Mouse (Mus musculus) ES-E14 (cell line): ENCODE measurements around the gene Tagap1. TPM values are rescaled to one million over a fixed set of nuclear protein-coding genes. Genes with fewer than 3 reads are reported as not detected.
"Not testable (repeated sequence)": the region's sequence is repeated elsewhere in the genome, so short reads cannot be mapped to it uniquely, and the experiment has no call there.

Experiments used
- DNase-seq: peaks from one replicate; pipeline ENCODE4 v3.0.0-alpha.2; 2013; ENCODE audit warnings: low read depth, low spot score
- H3K27ac ChIP-seq: 2 replicates; pipeline ENCODE4 v1.5.1; 2012; ENCODE audit warnings: low read depth, mild to moderate bottlenecking, low read length, moderate library complexity, mixed read lengths; ENCODE audit not compliant: poor library complexity, insufficient read depth, severe bottlenecking
- H3K36me3 ChIP-seq: 2 replicates; pipeline ENCODE4 v1.6.1; 2012; ENCODE audit warnings: mild to moderate bottlenecking, low read length, moderate library complexity, mixed read lengths; ENCODE audit not compliant: control insufficient read depth, poor library complexity, insufficient read depth, severe bottlenecking
- H3K4me1 ChIP-seq, 2 experiments: fragments of 150-350 bp in 1 of 2; sonication (generic) in 1 of 2; 2 replicates each; pipeline ENCODE4 v1.6.1; 2012; ENCODE audit warnings: low read length in 2 of 2, mild to moderate bottlenecking in 1 of 2, mixed read lengths in 1 of 2; ENCODE audit not compliant: control insufficient read depth in 2 of 2, insufficient read depth in 2 of 2, poor library complexity in 1 of 2
- H3K4me3 ChIP-seq, 2 experiments: fragments of 150-350 bp in 1 of 2; sonication (generic) in 1 of 2; 2 replicates each; pipeline ENCODE4 v1.5.1; 2012; ENCODE audit warnings: low read length in 2 of 2, low read depth in 1 of 2, mild to moderate bottlenecking in 1 of 2, mixed read lengths in 1 of 2; ENCODE audit not compliant: insufficient read depth in 1 of 2, poor library complexity in 1 of 2, severe bottlenecking in 1 of 2
- H3K9ac ChIP-seq: 2 replicates; pipeline ENCODE4 v1.6.1; 2012; ENCODE audit warnings: low read depth, mild to moderate bottlenecking, low read length, mixed read lengths; ENCODE audit not compliant: poor library complexity, insufficient read depth, severe bottlenecking
- H3K9me3 ChIP-seq: fragments of 150-350 bp; sonication (generic); 2 replicates; pipeline ENCODE4 v1.6.1; 2012; ENCODE audit warnings: low read depth, mild to moderate bottlenecking, low read length; ENCODE audit not compliant: control insufficient read depth, insufficient read depth
- in situ Hi-C, 2 experiments: fragments of 600-800 bp; cut with MboI; formaldehyde crosslinking; loops; one replicate each; pipeline ENCODE4 v1.15.1; 2025; ENCODE audit warnings: low sequenced_read_pairs in 2 of 2, inconsistent platforms in 1 of 2; ENCODE audit not compliant: unreplicated experiment in 2 of 2
- total RNA-seq: library from RNA; depleted of rRNA; stranded (reverse); fragments of 300-350 nt; gene quantifications from 2 replicates; pipeline ENCODE4 v1.2.3, GENCODE M21; 2012

Tagap1 gene
- total RNA-seq, 1 experiment: 6.5 TPM

DNA sequence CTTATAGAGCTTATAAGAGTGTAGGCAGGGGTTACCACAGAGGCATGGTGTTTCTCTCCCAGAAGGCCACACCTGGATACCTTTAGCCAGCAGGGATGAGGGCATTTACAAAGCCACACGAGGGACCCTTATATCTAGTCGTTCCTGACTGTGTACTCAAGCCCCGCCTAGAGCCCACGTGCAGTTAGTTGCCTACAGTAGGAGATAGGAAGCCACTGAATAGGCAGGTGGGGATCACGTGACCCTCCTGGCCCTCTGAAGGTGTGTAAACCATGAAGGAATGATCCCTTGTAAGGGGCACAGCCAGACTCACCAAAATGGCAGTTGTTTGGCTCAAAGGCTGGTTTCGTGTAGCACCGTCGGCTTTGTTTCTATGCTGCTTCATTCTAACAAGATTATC is 35.9 kb upstream of the Tagap1 start:
- DNase-seq, H3K9ac ChIP-seq, H3K27ac ChIP-seq, H3K36me3 ChIP-seq, H3K9me3 ChIP-seq, H3K4me1 ChIP-seq, in situ Hi-C loops, H3K4me3 ChIP-seq: not testable (repeated sequence)

DNA sequence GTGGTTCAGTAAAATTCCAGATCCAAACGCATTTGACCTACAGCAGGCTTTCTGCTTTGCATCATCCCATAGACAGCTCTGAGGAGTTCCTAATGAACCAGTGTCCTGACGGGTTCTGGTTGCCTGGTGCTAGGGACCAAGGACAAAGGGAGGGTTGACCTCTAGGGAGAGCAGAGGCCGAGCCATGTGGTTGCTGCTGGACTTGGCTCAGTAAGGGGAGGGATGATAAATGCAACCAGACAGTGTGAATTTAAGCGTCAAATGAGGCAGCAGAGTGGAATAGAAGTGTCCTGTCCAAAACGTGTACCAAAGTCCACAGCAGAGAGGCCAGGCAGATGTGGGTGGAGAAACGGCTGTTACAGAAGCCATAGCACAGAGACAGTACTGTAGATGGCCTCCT is 34.5 kb upstream of the Tagap1 start:
- not testable (repeated sequence) for DNase-seq

DNA sequence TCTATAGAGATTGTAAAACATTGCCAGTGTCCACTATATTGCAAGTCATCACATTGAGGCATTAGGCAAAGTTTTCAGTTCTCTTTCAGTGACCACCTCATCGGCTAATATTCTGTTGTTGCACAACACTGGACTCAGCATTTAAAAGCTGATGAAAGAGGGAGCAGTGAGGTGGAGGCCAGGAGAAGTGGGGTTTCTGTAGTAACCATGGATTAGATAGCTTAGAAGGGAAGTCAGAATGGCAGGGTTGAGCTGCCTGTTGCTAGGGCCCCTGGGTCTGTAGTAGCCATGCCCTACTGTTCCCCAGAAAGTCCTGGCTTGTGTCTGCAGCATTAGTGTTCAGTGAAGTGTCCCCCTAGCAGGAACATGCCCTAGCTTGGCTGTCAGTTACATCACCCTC is 25.2 kb upstream of the Tagap1 start:
- H3K9ac ChIP-seq, DNase-seq, in situ Hi-C loops, H3K4me1 ChIP-seq, H3K9me3 ChIP-seq, H3K27ac ChIP-seq, H3K4me3 ChIP-seq, H3K36me3 ChIP-seq: not testable (repeated sequence)

More for the DNA sequence above, 34.5 kb upstream of the Tagap1 start:
- H3K9me3 ChIP-seq, H3K4me1 ChIP-seq, in situ Hi-C loops, H3K36me3 ChIP-seq, H3K27ac ChIP-seq, H3K4me3 ChIP-seq, H3K9ac ChIP-seq: not testable (repeated sequence)

DNA sequence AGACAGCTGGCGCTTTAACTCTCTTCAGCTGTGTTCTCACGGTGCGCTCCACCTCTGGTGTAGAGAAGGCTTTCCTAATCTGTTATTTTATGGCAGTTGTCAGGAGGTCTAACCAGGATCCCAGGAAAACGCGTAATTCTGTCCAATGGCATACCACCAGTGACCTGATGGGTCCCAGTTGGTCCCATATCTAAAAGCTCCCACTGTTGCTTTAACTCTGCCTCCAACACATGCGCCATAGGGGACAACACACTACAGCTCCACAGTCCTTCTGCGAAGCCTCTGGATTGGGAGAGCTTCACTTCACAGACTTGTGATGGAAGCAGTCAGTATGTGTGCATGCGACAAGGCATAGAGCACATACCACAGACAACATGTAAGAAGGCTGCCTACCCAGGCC is 19.2 kb upstream of the Tagap1 start:
- H3K9me3 ChIP-seq, in situ Hi-C loops, H3K36me3 ChIP-seq, H3K4me1 ChIP-seq, H3K9ac ChIP-seq, H3K27ac ChIP-seq, DNase-seq, H3K4me3 ChIP-seq: not testable (repeated sequence)

DNA sequence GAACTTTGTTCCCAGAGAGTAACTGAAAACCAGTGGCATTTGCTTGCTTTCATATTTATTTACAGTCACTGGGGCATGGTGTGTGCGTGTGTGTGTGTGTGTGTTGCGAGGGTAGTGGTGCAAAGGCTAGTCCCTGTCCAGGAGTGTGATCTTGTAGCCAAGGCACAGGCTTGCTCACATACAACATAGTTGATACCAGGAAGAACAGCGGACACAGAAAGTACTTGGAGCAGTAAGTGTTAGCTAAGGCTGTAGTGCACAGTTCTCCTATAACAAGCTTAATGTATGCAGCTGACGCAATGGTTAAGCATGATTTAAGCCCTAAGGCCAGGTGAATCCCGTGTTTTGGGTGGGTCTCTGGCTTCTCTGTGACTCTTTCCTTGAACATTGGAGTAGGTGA is 18.4 kb upstream of the Tagap1 start:
- in situ Hi-C loops, H3K9ac ChIP-seq, H3K27ac ChIP-seq: not testable (repeated sequence)

DNA sequence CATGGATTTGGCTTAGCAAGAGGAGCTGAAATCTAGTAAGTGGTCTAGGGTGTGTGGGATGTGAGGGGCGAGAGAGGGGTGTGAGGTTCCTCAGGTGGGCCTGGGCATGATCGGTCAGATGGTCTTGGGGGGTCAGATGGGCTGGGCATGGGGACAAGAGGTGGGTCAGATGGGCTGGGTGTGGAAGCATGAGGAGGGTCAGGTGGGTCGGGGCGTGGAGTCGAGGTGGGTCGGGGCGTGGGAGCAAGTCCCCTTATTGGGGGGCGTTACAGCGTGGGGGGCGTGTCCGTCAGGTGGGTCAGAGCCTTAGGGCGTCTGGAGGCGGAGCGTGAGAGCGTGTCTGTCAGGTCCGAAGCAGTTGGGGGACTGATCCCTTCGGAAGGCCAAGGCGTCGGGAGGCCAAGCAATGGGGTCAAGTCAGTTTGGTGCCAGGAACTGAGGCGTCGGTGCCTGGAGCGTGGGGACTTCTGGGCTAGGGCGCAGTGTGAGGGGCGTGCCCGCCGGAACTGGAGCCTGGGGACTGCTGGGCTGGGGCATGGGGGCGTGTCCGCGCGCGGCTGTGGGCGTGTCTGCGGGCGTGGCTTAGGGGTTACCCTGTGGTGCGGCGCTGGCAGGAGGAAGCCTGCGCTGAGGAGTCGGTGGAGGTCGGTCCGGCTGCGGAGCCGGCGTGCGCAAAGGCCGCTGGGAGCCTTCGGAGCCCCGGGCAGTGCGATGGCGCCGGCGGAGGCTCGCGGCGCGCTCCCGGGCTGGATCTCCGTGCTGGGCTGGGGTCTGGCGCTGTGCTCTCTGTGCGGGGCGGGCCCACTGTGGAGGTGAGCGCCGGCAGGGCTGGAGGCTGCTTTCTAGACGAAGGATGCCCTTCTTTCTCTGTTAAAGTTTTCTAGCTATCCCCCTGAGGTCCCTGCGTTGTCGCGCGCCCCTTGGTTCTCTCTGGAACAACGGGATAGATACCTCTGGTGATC is 17.6 kb upstream of the Tagap1 start, which contains the start of gene Gm49721:
Gene Gm49721, plus strand, starts transcription at position 618 of the 962 bp plus-strand sequence.
- H3K27ac ChIP-seq, H3K4me1 ChIP-seq, in situ Hi-C loops, H3K36me3 ChIP-seq, H3K9me3 ChIP-seq, DNase-seq: not testable (repeated sequence)
- peak within 1 kb of the TSS; percentile 69 to 70 for H3K4me3 ChIP-seq
- peak within 1 kb of the TSS; percentile 77 for H3K9ac ChIP-seq

More for the DNA sequence above, 18.4 kb upstream of the Tagap1 start:
- not testable (repeated sequence) for H3K36me3 ChIP-seq, H3K9me3 ChIP-seq, DNase-seq, H3K4me1 ChIP-seq
- H3K4me3 ChIP-seq: peak overlapping the region; percentile 67 to 70

DNA sequence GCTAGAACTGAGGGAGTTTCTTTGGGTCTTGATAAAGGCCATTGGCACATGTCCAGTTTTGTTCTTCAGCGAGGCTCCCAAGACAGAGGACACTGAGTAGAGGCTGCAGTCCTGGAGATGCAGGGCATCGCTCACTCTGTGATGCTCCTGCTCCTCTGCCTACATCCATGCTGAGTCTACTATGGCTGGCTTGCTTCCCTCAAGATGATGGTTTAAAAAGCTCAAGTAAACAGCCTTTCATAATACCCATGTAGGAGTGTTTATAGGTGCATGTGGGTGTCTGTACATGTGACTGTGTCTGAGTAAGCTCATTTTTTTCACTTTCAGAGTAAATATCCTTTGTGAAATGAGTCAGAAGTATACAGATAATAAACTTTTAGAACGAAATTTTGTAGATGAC is 14.0 kb upstream of the Tagap1 start:
- not testable (repeated sequence) for H3K36me3 ChIP-seq, H3K9me3 ChIP-seq, DNase-seq, H3K4me1 ChIP-seq, H3K9ac ChIP-seq, H3K4me3 ChIP-seq, H3K27ac ChIP-seq
- in situ Hi-C loops: loop anchor here in 1 of 2 experiments (25.0 kb wide), 1 partner anchor 962 kb away; the partner anchor contains the start of genes Rsph3a and Tagap

DNA sequence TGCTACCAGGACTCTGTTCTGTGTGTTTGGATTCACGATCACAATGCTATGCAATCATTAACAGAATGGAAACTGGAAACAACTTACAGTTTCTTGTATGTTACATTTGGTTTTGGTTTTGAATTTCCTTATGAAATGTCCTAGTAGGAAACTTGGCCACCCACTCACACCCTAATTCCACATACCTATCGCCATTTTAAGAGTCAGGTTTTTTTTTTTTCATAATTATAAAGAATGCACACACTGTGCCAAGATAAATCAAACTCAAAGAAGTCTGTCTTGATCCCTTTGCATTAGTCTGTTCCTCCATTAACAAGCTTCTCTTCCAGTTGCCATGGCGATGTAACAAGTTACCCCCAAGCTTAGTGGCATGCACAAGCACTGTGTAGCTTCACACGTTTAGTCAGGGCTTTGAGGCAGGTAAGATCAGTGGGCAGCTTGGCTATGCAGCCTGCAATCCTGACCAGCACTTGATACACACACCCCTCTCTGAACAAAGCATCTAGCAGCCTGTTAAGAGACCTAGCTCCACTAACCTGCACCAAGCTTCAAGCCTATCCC is 12.0 kb upstream of the Tagap1 start:
- not testable (repeated sequence) for H3K27ac ChIP-seq, H3K9me3 ChIP-seq, DNase-seq, H3K36me3 ChIP-seq, H3K4me1 ChIP-seq, H3K9ac ChIP-seq, H3K4me3 ChIP-seq
- in situ Hi-C loops: loop anchor here in 1 of 2 experiments (25.0 kb wide), 1 partner anchor 964 kb away; the partner anchor contains the start of genes Rsph3a and Tagap
